Mouse (Mus musculus) heart, postnatal 0 days (tissue): ENCODE measurements at regions not wholly inside any gene's neighbourhood (a gene's known extent, or its start where the extent isn't known, plus 50 kb on each side); places are given as distances from the start of the nearest gene placed in this dataset.

Source experiments
- CTCF ChIP-seq: IDR thresholded peaks from 2 replicates; pipeline ENCODE4 v1.5.1; 2016; ENCODE audit warnings: antibody characterized with exemption, control low read depth, low read depth
- EP300 ChIP-seq: IDR thresholded peaks from 2 replicates; pipeline ENCODE4 v1.6.1; 2016; ENCODE audit warnings: antibody characterized with exemption, low read depth

GRCm38 (mm10) chr10:119082861-119083260 is 157.0 kb downstream of the Cand1 start:
- no peak for TF ChIP-seq EP300
- TF ChIP-seq CTCF: no peak
